Mouse (Mus musculus): ENCODE measurements around the gene Prkaca.

Gene Prkaca

GRCm38 (mm10) chr8:84042066-84042947, 69.5 kb downstream of the Prkaca start, which contains the start of gene Il27ra:
Gene Il27ra, minus strand, starts transcription at chr8:84042589.
- no peak for DNase-seq

GRCm38 (mm10) chr8:84042948-84043342, 70.2 kb downstream of the Prkaca start:
- DNase-seq = no peak

- DNase-seq = no peak
Measured at GRCm38 (mm10) chr8:84044103-84044502, 71.3 kb downstream of the Prkaca start.

GRCm38 (mm10) chr8:84044900-84045299, 72.1 kb downstream of the Prkaca start, which contains the start of gene Rln3:
Gene Rln3, minus strand, starts transcription at chr8:84045000.
- no peak for DNase-seq

Measured in layer of hippocampus, adult 9-11 months (tissue).